In the genomic region with DNA sequence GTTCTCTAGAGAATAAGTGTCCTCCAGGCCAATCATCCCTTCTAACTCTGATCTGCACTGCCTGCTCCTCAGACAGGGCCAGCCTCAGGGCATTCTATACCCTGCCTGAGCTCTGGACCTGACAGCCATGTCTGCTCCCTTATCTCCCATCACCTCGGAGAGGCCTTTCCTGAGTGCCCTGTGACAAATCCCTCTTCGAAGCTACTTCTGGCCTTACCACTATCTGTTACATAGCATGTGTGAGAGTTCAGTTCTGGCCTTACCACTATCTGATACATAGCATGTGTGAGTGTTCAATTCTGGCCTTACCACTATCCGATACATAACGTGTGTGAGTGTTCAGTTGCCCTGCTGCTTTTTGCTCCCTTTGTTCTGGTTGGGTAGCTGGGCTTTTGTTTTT, we compare ENCODE assay signal across 30 mouse cellular contexts. TPM values are rescaled to one million over a fixed set of nuclear protein-coding genes. Genes with fewer than 3 reads are reported as not detected.
DNase-seq lines count a peak whose midpoint lies in the region; ATAC-seq and TF ChIP-seq lines count a peak whose summit lies in the region.
"Had no signal": no experiment of that assay in that cellular context is flagged by ENCODE, and none has a peak within 500 bp of the region (broad histone marks: within the 10 kb centered on the region; RNA-seq: fewer than 3 reads in every experiment).

No protein-coding gene starts in this region.

- H3K27me3 ChIP-seq in heart, embryonic 11.5 days (ENCODE audit: control insufficient read depth, insufficient read depth, low read length) = no peaks in the 10 kb centered on the region
- no peaks in the 10 kb centered on the region for H3K27me3 ChIP-seq in midbrain, embryonic 13.5 days
- no peaks in the 10 kb centered on the region for H3K27me3 ChIP-seq in midbrain, embryonic 10.5 days (ENCODE audit: low read depth, poor library complexity, severe bottlenecking)
- no peaks in the 10 kb centered on the region for H3K27me3 ChIP-seq in liver, embryonic 14.5 days (ENCODE audit: control insufficient read depth, insufficient read depth, low read length)
- H3K27me3 ChIP-seq: CH12.LX; forebrain, embryonic 15.5 days; heart, embryonic 15.5 days; kidney, embryonic 15.5 days; neural tube, embryonic 13.5 days; stomach, embryonic 15.5 days had no signal

- 32% methylated on average over 4 of the region's 4 CpGs for WGBS in heart, embryonic 11.5 days (ENCODE audit: insufficient replicate concordance)
- WGBS in midbrain, embryonic 13.5 days = 88% methylated on average over 4 of the region's 4 CpGs
- WGBS in midbrain, embryonic 10.5 days = 84% methylated on average over 4 of the region's 4 CpGs
- WGBS in liver, embryonic 14.5 days (ENCODE audit: insufficient replicate concordance) = 13% methylated on average over 4 of the region's 4 CpGs

- intact Hi-C loops in heart, postnatal 10 days (cut with DNase I) = no loop called here

- H3K4me2 ChIP-seq in heart, embryonic 11.5 days = no peak overlapping the region
- H3K4me2 ChIP-seq in midbrain, embryonic 13.5 days (replicated peaks) = no peak overlapping the region
- 0 out of 2 replicates have a peak overlapping the region, but pooled peaks have one; percentile 11 for H3K4me2 ChIP-seq in liver, embryonic 14.5 days (ENCODE audit: low read depth)
- H3K4me2 ChIP-seq: forebrain, embryonic 15.5 days; heart, embryonic 15.5 days; kidney, embryonic 15.5 days; neural tube, embryonic 13.5 days; stomach, embryonic 15.5 days had no signal

- no peak overlapping the region for H3K9ac ChIP-seq in heart, embryonic 11.5 days (ENCODE audit: low read depth, low read length)
- 0 out of 2 replicates have a peak overlapping the region, but pooled peaks have one; percentile 0 for H3K9ac ChIP-seq in midbrain, embryonic 13.5 days (replicated peaks)
- peak overlapping the region; percentile 13; the same call in 1 of the 2 replicates for H3K9ac ChIP-seq in liver, embryonic 14.5 days (replicated peaks)
- H3K9ac ChIP-seq: forebrain, embryonic 15.5 days; heart, embryonic 15.5 days; kidney, embryonic 15.5 days; neural tube, embryonic 13.5 days; stomach, embryonic 15.5 days had no signal

- TF ChIP-seq EP300 in liver, embryonic 14.5 days (IDR thresholded peaks at IDR 0.05; ENCODE audit: low read depth) = peak; percentile 51; the same call in 1 of the 2 replicates

- DNase-seq in heart, postnatal 10 days = no peak
- DNase-seq in midbrain, embryonic 10.5 days (ENCODE audit: low spot score) = no peak
- DNase-seq in liver, embryonic 14.5 days (ENCODE audit: low read depth in 3 of 3, low spot score in 3 of 3) = peak in 1 of 3 experiments; percentile 30
- no peak for DNase-seq in lung, adult 18-20 months
- DNase-seq in kidney, adult 8-10 months = no peak
- DNase-seq: adrenal gland, adult 8-10 months; B cell, adult 2 months; cerebellum, postnatal 36 days; embryo, embryonic 11 days; gastrocnemius, postnatal 10 days; lung, postnatal 10 days; thymus, postnatal 25 days had no signal

- H3K4me3 ChIP-seq in heart, embryonic 11.5 days (ENCODE audit: low read depth, low read length) = no peak overlapping the region
- no peak overlapping the region for H3K4me3 ChIP-seq in midbrain, embryonic 13.5 days (replicated peaks)
- no peak overlapping the region for H3K4me3 ChIP-seq in midbrain, embryonic 10.5 days
- H3K4me3 ChIP-seq in liver, embryonic 14.5 days (ENCODE audit: insufficient read depth in 1 of 2, low read depth in 2 of 2, low read length in 2 of 2) = no peak overlapping the region
- H3K4me3 ChIP-seq: forebrain, embryonic 15.5 days; heart, embryonic 15.5 days; hindbrain, embryonic 10.5 days; kidney, embryonic 15.5 days; limb, embryonic 10.5 days; myocyte; neural tube, embryonic 13.5 days; stomach, embryonic 15.5 days had no signal

- peaks cover 27% of the 10 kb centered on the region for H3K36me3 ChIP-seq in heart, embryonic 11.5 days (ENCODE audit: control insufficient read depth, insufficient read depth, low read length)
- peaks cover 41% of the 10 kb centered on the region for H3K36me3 ChIP-seq in midbrain, embryonic 13.5 days
- H3K36me3 ChIP-seq in midbrain, embryonic 10.5 days = peaks cover 34% of the 10 kb centered on the region
- H3K36me3 ChIP-seq in liver, embryonic 14.5 days (replicated peaks; ENCODE audit: control insufficient read depth, insufficient read depth, low read depth) = peaks cover 17% of the 10 kb centered on the region

- ATAC-seq in heart, embryonic 11.5 days (replicated peaks; ENCODE audit: insufficient number of reproducible peaks, low FRiP score, low TSS enrichment) = no peak
- no peak for ATAC-seq in midbrain, embryonic 13.5 days
- peak; percentile 71 for ATAC-seq in liver, embryonic 14.5 days (ENCODE audit: insufficient read depth)
- ATAC-seq: forebrain, embryonic 15.5 days; hindbrain, embryonic 16.5 days; intestine, embryonic 16.5 days; midbrain, embryonic 16.5 days had no signal

- H3K9me3 ChIP-seq in heart, embryonic 11.5 days (replicated peaks; ENCODE audit: control insufficient read depth, low read length) = no peaks in the 10 kb centered on the region
- no peaks in the 10 kb centered on the region for H3K9me3 ChIP-seq in midbrain, embryonic 13.5 days
- no peaks in the 10 kb centered on the region for H3K9me3 ChIP-seq in midbrain, embryonic 10.5 days (replicated peaks)
- H3K9me3 ChIP-seq in liver, embryonic 14.5 days (ENCODE audit: control insufficient read depth, low read length) = no peaks in the 10 kb centered on the region
- H3K9me3 ChIP-seq: forebrain, embryonic 15.5 days; G1E; heart, embryonic 15.5 days; hindbrain, embryonic 10.5 days; kidney, embryonic 15.5 days; limb, embryonic 10.5 days; neural tube, embryonic 13.5 days; stomach, embryonic 15.5 days had no signal

- no peak for TF ChIP-seq CTCF in liver, embryonic 14.5 days (IDR thresholded peaks at IDR 0.05; ENCODE audit: low read depth)

- H3K27ac ChIP-seq in heart, embryonic 11.5 days (ENCODE audit: low read depth, low read length) = 0 out of 2 replicates have a peak overlapping the region, but pooled peaks have one; percentile 17
- no peak overlapping the region for H3K27ac ChIP-seq in midbrain, embryonic 13.5 days
- no peak overlapping the region for H3K27ac ChIP-seq in midbrain, embryonic 10.5 days (replicated peaks)
- H3K27ac ChIP-seq in liver, embryonic 14.5 days = peak overlapping the region; percentile 2
- H3K27ac ChIP-seq: forebrain, embryonic 15.5 days; heart, embryonic 15.5 days; hindbrain, embryonic 10.5 days; kidney, embryonic 15.5 days; limb, embryonic 10.5 days; neural tube, embryonic 13.5 days; stomach, embryonic 15.5 days had no signal

- H3K4me1 ChIP-seq in heart, embryonic 11.5 days (ENCODE audit: control insufficient read depth, insufficient read depth, low read length) = peaks cover 25% of the 10 kb centered on the region
- peaks cover 27% of the 10 kb centered on the region for H3K4me1 ChIP-seq in midbrain, embryonic 13.5 days (replicated peaks)
- H3K4me1 ChIP-seq in midbrain, embryonic 10.5 days = peaks cover 22% of the 10 kb centered on the region
- peaks cover 2 to 11% of the 10 kb centered on the region in 2 experiments for H3K4me1 ChIP-seq in liver, embryonic 14.5 days (replicated peaks; ENCODE audit: control insufficient read depth in 2 of 2, insufficient read depth in 2 of 2, low read length in 1 of 2)

RNA-seq across cellular contexts. Expression of gene Prdx5, which starts 5.4 kb away (rescaled TPM):
- 143 and 150 TPM in 2 replicates for polyA plus RNA-seq in heart, embryonic 11.5 days (2014; fragmentation: Nextera tagmentation; extraction: Ambion mirVana)
- total RNA-seq in heart, postnatal 10 days (2021) = 100 to 1,000 TPM; 455 to 461 TPM
- 231 and 236 TPM in 2 replicates for polyA plus RNA-seq in midbrain, embryonic 13.5 days (2015; fragmentation: Nextera tagmentation; extraction: Ambion mirVana)
- 169 and 180 TPM in 2 replicates for polyA plus RNA-seq in midbrain, embryonic 10.5 days (2016; fragmentation: Nextera tagmentation; extraction: Ambion mirVana)
- polyA plus RNA-seq in liver, embryonic 14.5 days (2012; rRNA removed) = 41.8 and 54.9 TPM in 2 replicates
- 78.7 and 87.2 TPM in 2 replicates for polyA plus RNA-seq in liver, embryonic 14.5 days (2014; fragmentation: Nextera tagmentation; extraction: Ambion mirVana)

RNA-seq across cellular contexts. Expression of gene Trmt112, which starts 5.8 kb away (rescaled TPM):
- polyA plus RNA-seq in heart, embryonic 11.5 days (2014; fragmentation: Nextera tagmentation; extraction: Ambion mirVana) = 91.5 and 97.8 TPM in 2 replicates
- total RNA-seq in heart, postnatal 10 days (2021) = 10 to 100 TPM; 26.2 to 34.2 TPM
- 136 and 139 TPM in 2 replicates for polyA plus RNA-seq in midbrain, embryonic 13.5 days (2015; fragmentation: Nextera tagmentation; extraction: Ambion mirVana)
- 150 and 156 TPM in 2 replicates for polyA plus RNA-seq in midbrain, embryonic 10.5 days (2016; fragmentation: Nextera tagmentation; extraction: Ambion mirVana)
- 65.7 and 69.4 TPM in 2 replicates for polyA plus RNA-seq in liver, embryonic 14.5 days (2012; rRNA removed)
- polyA plus RNA-seq in liver, embryonic 14.5 days (2014; fragmentation: Nextera tagmentation; extraction: Ambion mirVana) = 75.2 and 77.4 TPM in 2 replicates

RNA-seq across cellular contexts. Expression of gene Esrra, which starts 6.3 kb away (rescaled TPM):
- polyA plus RNA-seq in heart, embryonic 11.5 days (2014; fragmentation: Nextera tagmentation; extraction: Ambion mirVana) = 9.0 and 10.5 TPM in 2 replicates
- total RNA-seq in heart, postnatal 10 days (2021) = 100 to 1,000 TPM; 122 to 125 TPM
- 14.5 and 18.3 TPM in 2 replicates for polyA plus RNA-seq in midbrain, embryonic 13.5 days (2015; fragmentation: Nextera tagmentation; extraction: Ambion mirVana)
- polyA plus RNA-seq in midbrain, embryonic 10.5 days (2016; fragmentation: Nextera tagmentation; extraction: Ambion mirVana) = 8.9 and 9.5 TPM in 2 replicates
- 6.2 and 6.6 TPM in 2 replicates for polyA plus RNA-seq in liver, embryonic 14.5 days (2012; rRNA removed)
- 1.6 and 2.2 TPM in 2 replicates for polyA plus RNA-seq in liver, embryonic 14.5 days (2014; fragmentation: Nextera tagmentation; extraction: Ambion mirVana)

RNA-seq across cellular contexts. Expression of gene Catsperz, which starts 9.9 kb away (rescaled TPM):
- polyA plus RNA-seq in heart, embryonic 11.5 days (2014; fragmentation: Nextera tagmentation; extraction: Ambion mirVana) = 1.9 and 3.9 TPM in 2 replicates
- total RNA-seq in heart, postnatal 10 days (2021) = not detected
- 0.55 TPM in 1 of 2 replicates, not detected in the other for polyA plus RNA-seq in midbrain, embryonic 13.5 days (2015; fragmentation: Nextera tagmentation; extraction: Ambion mirVana)
- polyA plus RNA-seq in midbrain, embryonic 10.5 days (2016; fragmentation: Nextera tagmentation; extraction: Ambion mirVana) = 0.35 and 0.43 TPM in 2 replicates
- polyA plus RNA-seq in liver, embryonic 14.5 days (2012; rRNA removed) = 0.13 and 0.16 TPM in 2 replicates
- polyA plus RNA-seq in liver, embryonic 14.5 days (2014; fragmentation: Nextera tagmentation; extraction: Ambion mirVana) = 0.28 and 0.37 TPM in 2 replicates
- total RNA-seq: adrenal gland, adult 8-10 months; CH12.LX; gastrocnemius, postnatal 10 days; liver, adult 2 months had no signal
- polyA plus RNA-seq: G1E; hindbrain, embryonic 10.5 days; liver, adult 2 months had no signal

RNA-seq across cellular contexts. Expression of gene Kcnk4, which starts 19.0 kb away (rescaled TPM):
- 0.17 and 0.46 TPM in 2 replicates for polyA plus RNA-seq in heart, embryonic 11.5 days (2014; fragmentation: Nextera tagmentation; extraction: Ambion mirVana)
- total RNA-seq in heart, postnatal 10 days (2021) = under 1 TPM in 1 of 2 experiments, not detected in 1; 0.27 TPM
- 0.28 and 0.79 TPM in 2 replicates for polyA plus RNA-seq in midbrain, embryonic 13.5 days (2015; fragmentation: Nextera tagmentation; extraction: Ambion mirVana)
- 0.11 TPM in 1 of 2 replicates, not detected in the other for polyA plus RNA-seq in midbrain, embryonic 10.5 days (2016; fragmentation: Nextera tagmentation; extraction: Ambion mirVana)
- polyA plus RNA-seq in liver, embryonic 14.5 days (2012; rRNA removed) = not detected in 2 replicates
- 0.05 TPM in 1 of 2 replicates, not detected in the other for polyA plus RNA-seq in liver, embryonic 14.5 days (2014; fragmentation: Nextera tagmentation; extraction: Ambion mirVana)
- total RNA-seq: G1E; gastrocnemius, postnatal 10 days; granulocyte monocyte progenitor cell, adult 5-6 weeks; liver, adult 2 months had no signal
- polyA plus RNA-seq: hindbrain, embryonic 10.5 days; large intestine, adult 2 months had no signal

Comparison
In these comparisons a context has a peak if more than half of its experiments do, and no peak if none do; other contexts are left out.
1. H3K27ac ChIP-seq: peak in heart, embryonic 11.5 days (single experiment) and liver, embryonic 14.5 days (single experiment); none in midbrain, embryonic 13.5 days (single experiment) and midbrain, embryonic 10.5 days (single experiment).